Mouse (Mus musculus) hindbrain, embryonic 16.5 days (tissue): ENCODE data around the gene Zfp185. TPM values are rescaled to one million over a fixed set of nuclear protein-coding genes. Genes with fewer than 3 reads are reported as not detected.
"Not testable (repeated sequence)": the region's sequence is repeated elsewhere in the genome, so short reads cannot be mapped to it uniquely, and the experiment has no call there.

Experiments used
- ATAC-seq: fragments of 200-750 bp; cut with Nextera tagmentation; 2 replicates; pipeline ENCODE4 v1.8.0; 2017; ENCODE audit warnings: moderate TSS enrichment, moderate library complexity
- H3K27ac ChIP-seq: fragments of 300-500 bp; sonication (generic); 2 replicates; pipeline ENCODE4 v1.5.1; 2014; ENCODE audit warnings: low read depth, mild to moderate bottlenecking, control low read depth, low read length, moderate library complexity
- H3K27me3 ChIP-seq: fragments of 300-500 bp; sonication (generic); replicated peaks from 2 replicates; pipeline ENCODE4 v1.6.1; 2014; ENCODE audit warnings: low read length; ENCODE audit not compliant: control insufficient read depth, insufficient read depth
- H3K36me3 ChIP-seq: fragments of 300-500 bp; sonication (generic); 2 replicates; pipeline ENCODE4 v1.6.1; 2014; ENCODE audit warnings: mild to moderate bottlenecking, low read length, moderate library complexity, mixed read lengths; ENCODE audit not compliant: control insufficient read depth, insufficient read depth
- H3K4me1 ChIP-seq: fragments of 300-500 bp; sonication (generic); 2 replicates; pipeline ENCODE4 v1.6.1; 2014; ENCODE audit warnings: low read depth, low read length; ENCODE audit not compliant: control insufficient read depth, insufficient read depth
- H3K4me2 ChIP-seq: fragments of 300-500 bp; sonication (generic); 2 replicates; pipeline ENCODE4 v1.6.1; 2014; ENCODE audit warnings: mild to moderate bottlenecking, low read length, control low read depth, moderate library complexity
- H3K4me3 ChIP-seq: fragments of 300-500 bp; sonication (generic); 2 replicates; pipeline ENCODE4 v1.5.1; 2014; ENCODE audit warnings: mild to moderate bottlenecking, low read length, control low read depth, moderate library complexity
- H3K9ac ChIP-seq: fragments of 300-500 bp; sonication (generic); 2 replicates; pipeline ENCODE4 v1.6.1; 2014; ENCODE audit warnings: low read depth, mild to moderate bottlenecking, control low read depth, low read length, moderate library complexity
- H3K9me3 ChIP-seq: fragments of 300-500 bp; sonication (generic); 2 replicates; pipeline ENCODE4 v1.6.1; 2014; ENCODE audit warnings: mild to moderate bottlenecking, low read length, moderate library complexity; ENCODE audit not compliant: control insufficient read depth
- WGBS: fragments of 180-500 bp; shearing (Covaris S2); extraction: QIAGEN DNeasy Blood & Tissue Kit; methylation state at CpG from one replicate; pipeline ENCODE4 v1.1.7; 2014; 5-methylcytosine and 5-hydroxymethylcytosine counted together
- polyA plus RNA-seq: library from polyadenylated mRNA; unstranded; fragments of >200 nt; fragmentation: Nextera tagmentation; extraction: Ambion mirVana; gene quantifications from 2 replicates; pipeline ENCODE4 v1.2.1, GENCODE M21; 2015

The Zfp185 gene
- polyA plus RNA-seq, 1 experiment from 2014 or later, result 1.3 TPM

DNA sequence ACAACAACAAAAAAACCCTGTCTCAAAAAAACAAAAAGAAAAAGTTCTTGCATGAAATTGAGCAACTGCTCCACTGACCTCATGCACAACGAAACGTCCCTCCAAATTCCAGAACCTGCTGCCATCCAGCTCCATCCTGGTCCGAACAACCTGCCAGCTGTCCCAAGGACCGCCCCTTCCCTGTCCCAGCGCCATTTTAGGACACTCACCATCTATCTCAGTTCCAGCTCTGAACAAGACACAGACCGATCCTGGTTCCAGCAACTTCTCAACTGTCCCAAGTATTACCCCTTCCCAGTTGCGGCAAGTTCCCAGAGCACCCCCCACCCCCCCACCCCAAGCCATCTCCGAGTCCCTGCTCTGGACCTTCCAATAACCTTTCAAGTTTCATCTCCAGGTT lies 51.7 kb downstream of the Zfp185 start:
- Histone ChIP-seq H3K4me2 (no peak overlapping the region), H3K27me3 (no peaks in the 10 kb centered on the region), H3K4me3 (no peak overlapping the region), H3K4me1 (no peaks in the 10 kb centered on the region), H3K27ac (no peak overlapping the region), H3K9me3 (no peaks in the 10 kb centered on the region), H3K36me3 (no peaks in the 10 kb centered on the region), H3K9ac (no peak overlapping the region)
- no peak for ATAC-seq
- 87% methylated on average over 8 of the region's 8 CpGs for WGBS

GRCm38 (mm10) chrX:73039666-73040065 lies 52.5 kb downstream of the Zfp185 start:
- Histone ChIP-seq H3K4me2 (no peak overlapping the region), H3K9ac (no peak overlapping the region), H3K27me3 (no peaks in the 10 kb centered on the region), H3K36me3 (no peaks in the 10 kb centered on the region), H3K27ac (no peak overlapping the region), H3K4me3 (no peak overlapping the region), H3K9me3 (no peaks in the 10 kb centered on the region), H3K4me1 (no peaks in the 10 kb centered on the region)
- ATAC-seq, result no peak
- WGBS, result 84% methylated on average over 12 of the region's 12 CpGs

DNA sequence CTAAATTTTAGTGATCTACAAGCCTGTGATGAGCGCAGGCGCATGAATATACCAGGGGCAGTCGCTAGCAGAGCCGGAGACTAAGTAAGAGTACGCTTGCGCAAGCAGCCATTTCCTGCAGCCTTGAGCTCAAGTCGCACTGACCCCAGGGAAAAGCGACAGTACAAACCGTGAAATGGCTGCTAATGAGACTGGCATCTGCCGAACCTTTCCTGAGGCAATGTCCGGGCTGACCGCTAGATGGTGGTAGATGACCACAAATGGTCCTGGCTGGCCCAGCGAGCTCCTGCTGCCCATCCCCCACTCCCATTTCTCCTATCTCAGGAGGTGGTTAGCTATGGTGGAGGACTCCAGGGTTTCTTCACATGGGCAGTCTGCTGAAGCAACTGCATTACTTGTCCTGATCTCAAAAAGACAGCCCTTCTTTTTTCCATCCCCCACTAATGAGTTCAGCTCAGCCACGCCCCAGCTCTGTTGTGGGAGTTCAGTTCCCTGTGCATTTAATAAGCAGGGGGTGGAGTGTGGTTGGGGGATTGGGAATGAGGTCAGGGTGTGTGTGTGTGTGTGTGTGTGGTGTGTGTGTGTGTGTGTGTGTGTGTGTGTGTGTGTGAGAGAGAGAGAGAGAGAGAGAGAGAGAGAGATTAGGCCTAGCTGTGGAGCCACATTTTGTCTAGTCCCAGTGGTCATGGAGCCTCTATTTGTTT lies 66.9 kb downstream of the Zfp185 start:
- Histone ChIP-seq H3K4me1 (no peaks in the 10 kb centered on the region), H3K9ac (no peak overlapping the region), H3K9me3 (no peaks in the 10 kb centered on the region), H3K36me3 (no peaks in the 10 kb centered on the region), H3K27ac (peak overlapping the region; percentile 59; the same call in 1 of the 2 replicates), H3K4me3 (no peak overlapping the region), H3K27me3 (no peaks in the 10 kb centered on the region), H3K4me2 (peak overlapping the region; percentile 23)
- ATAC-seq, result peak; percentile 98
- WGBS, result 18% methylated on average over 14 of the region's 14 CpGs

GRCm38 (mm10) chrX:73061528-73061927 lies 74.4 kb downstream of the Zfp185 start:
- ATAC-seq, result no peak
- Histone ChIP-seq H3K27ac (no peak overlapping the region), H3K27me3 (no peaks in the 10 kb centered on the region), H3K36me3 (no peaks in the 10 kb centered on the region), H3K4me2 (no peak overlapping the region), H3K4me1 (no peaks in the 10 kb centered on the region), H3K4me3 (no peak overlapping the region), H3K9ac (no peak overlapping the region), H3K9me3 (no peaks in the 10 kb centered on the region)
- 88% methylated on average over 1 of the region's 1 CpGs for WGBS

- 54% methylated on average over 5 of the region's 5 CpGs for WGBS
- Histone ChIP-seq H3K9ac (no peak overlapping the region), H3K9me3 (no peaks in the 10 kb centered on the region), H3K36me3 (no peaks in the 10 kb centered on the region), H3K27ac (no peak overlapping the region), H3K4me3 (no peak overlapping the region), H3K4me1 (no peaks in the 10 kb centered on the region), H3K4me2 (no peak overlapping the region), H3K27me3 (no peaks in the 10 kb centered on the region)
- no peak for ATAC-seq
Measured at GRCm38 (mm10) chrX:73062323-73062722, 75.2 kb downstream of the Zfp185 start.

DNA sequence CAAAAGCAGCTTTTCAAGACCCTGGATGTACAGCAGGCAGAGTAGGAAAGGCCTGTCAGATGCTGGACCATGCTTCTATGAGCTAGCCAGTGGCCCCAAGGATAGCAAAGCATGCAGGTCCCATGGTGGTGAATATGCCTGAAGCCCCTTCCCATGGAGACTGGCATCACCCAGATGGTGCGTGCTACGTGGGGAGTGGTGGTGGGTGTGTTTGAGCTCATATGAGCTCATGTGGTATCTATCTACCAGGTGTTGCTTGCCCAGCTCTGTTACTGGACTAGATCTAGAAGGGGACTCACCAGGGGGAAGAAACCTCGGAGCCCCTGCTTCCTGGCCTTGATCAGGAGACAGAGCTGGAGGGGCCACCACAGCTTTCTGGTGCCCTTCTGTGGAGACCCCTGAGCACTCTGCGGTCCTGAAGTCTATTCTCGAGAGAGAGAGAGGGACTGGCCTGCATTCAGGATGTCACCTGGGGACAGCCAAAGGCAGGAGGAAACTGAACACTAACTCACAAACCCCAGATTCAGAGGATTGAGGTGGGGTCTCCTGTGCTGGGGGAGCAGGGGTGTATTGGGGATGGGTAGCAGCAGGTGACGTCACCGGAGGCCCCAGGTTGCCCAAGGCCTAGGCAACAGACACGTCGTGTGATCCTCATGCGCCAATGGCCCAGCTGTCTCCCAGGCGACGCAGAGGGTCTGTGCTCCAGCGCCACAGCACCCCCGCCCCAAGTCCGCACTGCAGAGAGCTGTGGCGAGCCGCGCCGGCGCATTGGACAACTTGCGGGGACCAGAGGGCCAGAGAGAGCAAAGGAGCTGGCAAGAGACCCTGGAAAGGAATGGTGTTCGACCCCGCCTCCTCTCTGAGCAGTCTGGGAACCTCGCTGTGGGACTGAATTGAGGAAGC lies 76.6 kb downstream of the Zfp185 start:
- no peaks in the 10 kb centered on the region for H3K9me3 ChIP-seq
- WGBS, result 33% methylated on average over 23 of the region's 24 CpGs
- H3K27ac ChIP-seq, result peak overlapping the region; percentile 48
- no peaks in the 10 kb centered on the region for H3K4me1 ChIP-seq
- H3K36me3 ChIP-seq, result no peaks in the 10 kb centered on the region
- H3K4me2 ChIP-seq, result peak overlapping the region; percentile 68
- H3K4me3 ChIP-seq, result peak overlapping the region; percentile 49
- ATAC-seq, result peak; percentile 92
- peak overlapping the region; percentile 69 for H3K9ac ChIP-seq
- no peaks in the 10 kb centered on the region for H3K27me3 ChIP-seq

GRCm38 (mm10) chrX:73064415-73064793 lies 77.3 kb downstream of the Zfp185 start, which contains the start of gene Pnma3:
TSS of gene Pnma3 (plus strand) at chrX:73064787.
- Histone ChIP-seq H3K4me1 (no peaks in the 10 kb centered on the region), H3K4me3 (peak within 1 kb of the TSS; percentile 49), H3K9me3 (no peaks in the 10 kb centered on the region), H3K9ac (peak within 1 kb of the TSS; percentile 69), H3K27me3 (no peaks in the 10 kb centered on the region), H3K27ac (peak within 1 kb of the TSS; percentile 48), H3K4me2 (peak within 1 kb of the TSS; percentile 68), H3K36me3 (no peaks in the 10 kb centered on the region)
- WGBS, result 22% methylated on average over 7 of the region's 7 CpGs
- no peak for ATAC-seq

DNA sequence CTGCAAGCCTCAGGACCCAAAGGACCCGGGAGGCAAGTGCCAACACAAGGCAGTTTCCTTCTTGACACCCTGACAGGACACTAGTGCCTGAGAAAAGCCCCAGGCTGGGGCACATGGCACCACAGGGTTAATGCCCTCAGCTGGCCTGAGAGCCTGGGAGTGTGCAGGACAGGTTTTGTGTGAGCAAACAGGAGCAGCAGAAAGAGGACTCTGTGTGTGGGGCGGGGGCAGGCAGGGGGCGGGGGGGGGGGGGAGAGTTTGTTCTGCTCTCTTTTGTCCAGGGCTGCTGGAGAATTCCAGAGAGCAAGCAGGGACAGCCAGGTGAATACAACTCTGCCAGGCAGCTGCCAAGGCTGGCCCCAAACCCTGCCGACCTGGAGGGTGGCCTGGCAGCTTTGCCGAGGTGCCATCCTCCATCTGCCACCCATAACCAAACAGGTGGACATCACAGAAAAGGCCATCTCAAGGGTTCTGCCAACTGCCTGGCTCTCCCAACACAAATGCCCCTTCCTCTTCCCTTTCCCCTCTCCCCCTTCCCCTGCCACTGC lies 79.7 kb downstream of the Zfp185 start:
- not testable (repeated sequence) for H3K36me3 ChIP-seq, ATAC-seq, H3K9me3 ChIP-seq, H3K4me2 ChIP-seq, H3K27me3 ChIP-seq, H3K4me1 ChIP-seq, H3K9ac ChIP-seq, H3K27ac ChIP-seq, H3K4me3 ChIP-seq
- WGBS, result no CpG with 5 or more reads among the region's 5 CpGs
